Mouse (Mus musculus) heart, embryonic 13.5 days (tissue): ENCODE results near the gene Gclc. TPM values are rescaled to one million over a fixed set of nuclear protein-coding genes. Genes with fewer than 3 reads are reported as not detected.
"Not testable (repeated sequence)": the region's sequence is repeated elsewhere in the genome, so short reads cannot be mapped to it uniquely, and the experiment has no call there.

Experiments
- ATAC-seq: fragments of 200-750 bp; cut with Nextera tagmentation; 2 replicates; pipeline ENCODE4 v1.8.0; 2017; ENCODE audit warnings: moderate TSS enrichment; ENCODE audit not compliant: insufficient number of reproducible peaks, low FRiP score, low TSS enrichment; ENCODE audit errors: extremely low read depth
- H3K27ac ChIP-seq: fragments of 300-500 bp; sonication (generic); replicated peaks from 2 replicates; pipeline ENCODE4 v1.5.1; 2015; ENCODE audit warnings: moderate library complexity, mild to moderate bottlenecking, inconsistent platforms
- H3K27me3 ChIP-seq: fragments of 300-500 bp; sonication (generic); replicated peaks from 2 replicates; pipeline ENCODE4 v1.6.1; 2015; ENCODE audit warnings: mild to moderate bottlenecking, inconsistent platforms
- H3K36me3 ChIP-seq: fragments of 300-500 bp; sonication (generic); 2 replicates; pipeline ENCODE4 v1.6.1; 2015; ENCODE audit warnings: mild to moderate bottlenecking, inconsistent platforms
- H3K4me1 ChIP-seq: fragments of 300-500 bp; sonication (generic); 2 replicates; pipeline ENCODE4 v1.6.1; 2015; ENCODE audit warnings: inconsistent platforms
- H3K4me2 ChIP-seq: fragments of 300-500 bp; sonication (generic); 2 replicates; pipeline ENCODE4 v1.6.1; 2015; ENCODE audit warnings: inconsistent platforms, mild to moderate bottlenecking, moderate library complexity
- H3K4me3 ChIP-seq: fragments of 300-500 bp; sonication (generic); 2 replicates; pipeline ENCODE4 v1.5.1; 2015; ENCODE audit warnings: moderate library complexity, mild to moderate bottlenecking, inconsistent platforms
- H3K9ac ChIP-seq: fragments of 300-500 bp; sonication (generic); 2 replicates; pipeline ENCODE4 v1.6.1; 2015; ENCODE audit warnings: inconsistent platforms, mild to moderate bottlenecking, moderate library complexity
- H3K9me3 ChIP-seq: fragments of 300-500 bp; sonication (generic); 2 replicates; pipeline ENCODE4 v1.6.1; 2016; ENCODE audit warnings: inconsistent platforms
- WGBS: fragments of 180-500 bp; shearing (Covaris S2); methylation state at CpG from one replicate; pipeline ENCODE4 v1.1.7; 2015; ENCODE audit warnings: mixed read lengths; 5-methylcytosine and 5-hydroxymethylcytosine counted together
- polyA plus RNA-seq: library from polyadenylated mRNA; unstranded; fragments of >200 nt; fragmentation: Nextera tagmentation; extraction: Ambion mirVana; gene quantifications from 2 replicates; pipeline ENCODE4 v1.2.1, GENCODE M21; 2015

The Gclc gene
- polyA plus RNA-seq, 1 experiment from 2014 or later = 7.6 TPM

DNA sequence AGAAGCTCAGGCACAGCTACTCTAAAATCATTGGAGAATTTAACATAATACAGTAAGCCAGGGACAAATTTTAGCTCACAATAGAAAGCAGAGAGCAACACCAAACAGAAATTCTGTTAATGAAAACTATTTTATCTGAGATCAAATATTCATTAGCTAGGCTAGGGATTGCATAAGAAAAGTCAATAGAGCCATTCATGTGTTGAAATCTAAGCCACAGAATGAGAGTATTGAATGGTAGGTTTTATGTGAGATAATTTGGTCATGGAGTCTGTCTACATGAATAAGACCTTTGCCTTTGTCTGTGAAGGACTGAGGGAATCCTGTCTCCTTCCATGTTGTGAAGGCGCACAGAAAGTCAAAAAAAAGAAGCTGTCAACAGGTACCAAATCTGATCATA lies 34.7 kb upstream of the Gclc start:
- H3K36me3 ChIP-seq = no peaks in the 10 kb centered on the region
- no peak overlapping the region for H3K4me3 ChIP-seq
- H3K9me3 ChIP-seq = no peaks in the 10 kb centered on the region
- no peak overlapping the region for H3K27ac ChIP-seq
- H3K4me1 ChIP-seq = peaks cover 12% of the 10 kb centered on the region
- WGBS = 82% methylated on average over 1 of the region's 1 CpGs
- H3K4me2 ChIP-seq = no peak overlapping the region
- H3K27me3 ChIP-seq = no peaks in the 10 kb centered on the region
- no peak overlapping the region for H3K9ac ChIP-seq
- ATAC-seq = no peak

DNA sequence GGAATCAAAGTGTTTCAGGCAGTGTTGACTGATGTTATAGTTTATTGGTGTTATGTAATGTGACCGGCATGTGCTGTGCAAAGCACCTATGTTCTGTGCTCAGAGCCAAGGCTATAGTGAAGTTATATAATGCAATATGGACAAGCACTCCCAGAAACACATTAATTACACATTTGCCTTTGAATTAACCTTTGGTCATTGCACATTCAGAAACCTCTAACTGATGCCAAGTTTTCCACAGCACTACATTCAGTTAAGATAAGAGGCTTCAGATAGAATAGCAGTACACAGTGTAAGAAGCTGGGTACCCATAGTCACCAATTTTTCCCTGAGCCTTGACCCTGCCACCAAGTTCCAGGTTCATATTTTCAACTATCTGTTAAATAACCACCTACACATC lies 32.0 kb upstream of the Gclc start:
- Histone ChIP-seq H3K4me2 (no peak overlapping the region), H3K27ac (no peak overlapping the region), H3K9ac (no peak overlapping the region), H3K4me1 (peaks cover 12% of the 10 kb centered on the region), H3K27me3 (no peaks in the 10 kb centered on the region), H3K4me3 (no peak overlapping the region), H3K9me3 (no peaks in the 10 kb centered on the region), H3K36me3 (no peaks in the 10 kb centered on the region)
- WGBS = 84% methylated on average over 1 of the region's 1 CpGs
- ATAC-seq = no peak

DNA sequence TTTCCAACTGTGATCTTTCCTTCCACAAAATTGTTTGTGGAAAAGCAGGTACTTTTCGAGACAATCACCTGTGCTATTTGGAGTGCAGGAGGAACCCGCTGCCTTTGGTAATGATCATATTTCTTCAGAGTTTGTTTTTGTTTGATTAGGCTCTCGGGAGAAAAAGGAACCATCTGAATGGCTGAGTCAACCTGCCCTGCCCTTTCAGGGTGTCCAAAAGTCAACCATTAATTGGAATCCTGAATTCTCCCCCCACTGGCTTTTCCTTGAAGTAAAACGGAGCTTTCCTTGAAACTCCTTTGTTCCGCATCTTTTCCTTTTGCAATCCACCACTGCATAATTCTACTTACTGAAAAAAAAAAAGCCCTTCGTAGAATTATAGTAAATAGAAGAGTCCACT lies 30.1 kb upstream of the Gclc start:
- Histone ChIP-seq H3K4me3 (no peak overlapping the region), H3K9me3 (no peaks in the 10 kb centered on the region), H3K27ac (no peak overlapping the region), H3K4me1 (peaks cover 4% of the 10 kb centered on the region), H3K27me3 (no peaks in the 10 kb centered on the region), H3K4me2 (no peak overlapping the region), H3K36me3 (no peaks in the 10 kb centered on the region), H3K9ac (no peak overlapping the region)
- ATAC-seq = no peak
- WGBS = 71% methylated on average over 6 of the region's 6 CpGs

DNA sequence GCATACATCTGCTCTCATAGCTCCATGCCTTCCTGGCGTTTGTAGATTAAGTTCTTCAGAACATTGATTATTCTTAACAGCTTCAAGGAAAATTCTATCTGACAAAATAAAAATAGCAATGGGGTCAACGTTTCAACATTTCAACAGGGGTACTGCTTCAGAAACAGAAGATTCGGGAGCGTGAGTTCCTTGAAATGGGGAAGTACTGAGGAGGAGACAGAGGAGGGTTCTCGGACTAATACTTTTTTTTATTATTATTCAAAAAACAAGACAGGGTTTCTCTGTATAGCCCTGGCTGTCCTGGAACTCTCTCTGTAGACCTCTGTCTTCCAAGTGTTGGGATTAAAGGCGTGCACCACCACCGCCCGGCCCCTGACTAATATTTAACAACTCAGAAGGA lies 28.9 kb upstream of the Gclc start:
- Histone ChIP-seq H3K9me3 (no peaks in the 10 kb centered on the region), H3K4me3 (no peak overlapping the region)

DNA sequence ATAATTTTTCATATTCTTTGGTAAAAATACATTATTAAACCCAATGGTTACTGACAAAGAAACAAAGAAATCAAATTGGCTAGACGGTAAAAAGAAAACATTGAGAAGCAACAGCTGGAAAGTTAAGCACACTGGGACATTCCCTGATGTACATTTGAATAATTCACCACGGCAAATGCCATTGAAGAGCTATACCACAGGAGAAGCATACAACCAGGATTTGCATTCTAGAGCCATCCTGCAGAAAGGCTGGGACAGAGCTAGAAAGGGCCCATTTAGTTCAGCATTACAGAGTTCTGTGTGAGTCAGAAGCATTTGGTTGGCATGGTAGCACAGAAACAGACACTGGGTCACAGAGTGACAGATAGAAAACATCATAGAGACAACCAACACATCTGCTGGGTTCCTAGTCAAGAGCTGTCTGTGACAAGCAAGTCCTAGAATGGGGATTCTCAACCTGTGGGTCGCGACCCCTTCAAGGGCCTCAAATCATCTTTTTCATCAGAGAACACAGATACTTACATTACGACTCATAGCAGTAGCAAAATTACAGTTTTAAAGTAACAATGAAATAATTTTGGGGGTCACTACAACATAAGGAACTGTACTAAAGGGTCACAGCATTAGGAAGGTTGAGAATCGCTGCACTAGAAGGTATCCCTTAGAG lies 28.2 kb upstream of the Gclc start:
- H3K4me2 ChIP-seq = no peak overlapping the region
- ATAC-seq = no peak
- no peaks in the 10 kb centered on the region for H3K27me3 ChIP-seq
- H3K36me3 ChIP-seq = no peaks in the 10 kb centered on the region
- 79% methylated on average over 6 of the region's 6 CpGs for WGBS
- H3K27ac ChIP-seq = no peak overlapping the region
- H3K4me3 ChIP-seq = no peak overlapping the region
- H3K4me1 ChIP-seq = peaks cover 4% of the 10 kb centered on the region
- no peak overlapping the region for H3K9ac ChIP-seq
- no peaks in the 10 kb centered on the region for H3K9me3 ChIP-seq

More for the DNA sequence above, 28.9 kb upstream of the Gclc start:
- Histone ChIP-seq H3K9ac (no peak overlapping the region), H3K4me1 (peaks cover 4% of the 10 kb centered on the region), H3K36me3 (no peaks in the 10 kb centered on the region), H3K4me2 (no peak overlapping the region), H3K27ac (no peak overlapping the region), H3K27me3 (no peaks in the 10 kb centered on the region)
- WGBS = 79% methylated on average over 8 of the region's 8 CpGs
- ATAC-seq = no peak

DNA sequence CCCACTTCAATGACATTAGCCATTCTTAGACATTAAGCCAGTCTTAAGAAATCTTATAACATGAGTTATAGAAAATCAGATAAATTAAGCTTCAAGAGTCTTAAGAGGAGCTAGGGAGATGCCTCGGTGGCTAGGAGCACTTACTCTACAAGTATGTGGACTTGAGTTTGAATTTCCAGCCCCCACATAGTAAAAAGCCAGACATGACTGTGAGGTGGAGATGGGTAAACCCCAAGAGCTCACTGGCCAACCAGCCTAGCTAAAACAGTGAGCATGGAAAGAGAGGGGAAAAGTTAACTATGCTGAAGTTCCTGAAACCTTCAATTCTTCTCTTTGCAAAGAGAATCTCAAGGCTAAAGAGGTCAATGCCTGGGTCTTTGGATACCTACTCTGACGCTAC lies 27.3 kb upstream of the Gclc start:
- Histone ChIP-seq H3K27ac (no peak overlapping the region), H3K9ac (no peak overlapping the region), H3K27me3 (no peaks in the 10 kb centered on the region), H3K4me1 (peaks cover 4% of the 10 kb centered on the region), H3K4me3 (no peak overlapping the region), H3K9me3 (no peaks in the 10 kb centered on the region), H3K4me2 (no peak overlapping the region), H3K36me3 (no peaks in the 10 kb centered on the region)
- 71% methylated on average over 2 of the region's 2 CpGs for WGBS
- ATAC-seq = no peak

DNA sequence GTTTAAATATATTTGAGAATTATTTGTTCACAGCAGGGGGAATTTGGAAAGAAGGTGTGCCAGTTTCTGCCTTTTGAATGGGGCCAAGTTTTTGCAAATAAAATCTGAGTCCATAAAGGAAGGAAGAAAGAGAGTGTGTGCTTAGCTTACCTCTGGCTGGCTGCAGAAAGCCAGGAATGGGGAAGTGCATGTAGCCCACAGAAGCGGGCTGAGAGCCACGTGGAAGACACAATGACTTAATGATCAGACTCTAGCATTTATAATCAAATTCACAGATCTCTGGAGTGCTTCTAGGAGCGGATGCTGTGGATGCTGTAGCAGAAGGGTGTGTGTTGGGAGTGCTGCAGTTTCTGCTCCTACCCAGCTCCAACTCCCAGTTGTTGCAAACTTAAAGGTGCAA lies 22.3 kb upstream of the Gclc start:
- H3K4me1 ChIP-seq = no peaks in the 10 kb centered on the region
- no peak overlapping the region for H3K9ac ChIP-seq
- no peak overlapping the region for H3K4me2 ChIP-seq
- H3K36me3 ChIP-seq = no peaks in the 10 kb centered on the region
- H3K27ac ChIP-seq = no peak overlapping the region
- H3K4me3 ChIP-seq = no peak overlapping the region
- ATAC-seq = no peak
- WGBS = 59% methylated on average over 3 of the region's 3 CpGs
- no peaks in the 10 kb centered on the region for H3K27me3 ChIP-seq
- no peaks in the 10 kb centered on the region for H3K9me3 ChIP-seq

DNA sequence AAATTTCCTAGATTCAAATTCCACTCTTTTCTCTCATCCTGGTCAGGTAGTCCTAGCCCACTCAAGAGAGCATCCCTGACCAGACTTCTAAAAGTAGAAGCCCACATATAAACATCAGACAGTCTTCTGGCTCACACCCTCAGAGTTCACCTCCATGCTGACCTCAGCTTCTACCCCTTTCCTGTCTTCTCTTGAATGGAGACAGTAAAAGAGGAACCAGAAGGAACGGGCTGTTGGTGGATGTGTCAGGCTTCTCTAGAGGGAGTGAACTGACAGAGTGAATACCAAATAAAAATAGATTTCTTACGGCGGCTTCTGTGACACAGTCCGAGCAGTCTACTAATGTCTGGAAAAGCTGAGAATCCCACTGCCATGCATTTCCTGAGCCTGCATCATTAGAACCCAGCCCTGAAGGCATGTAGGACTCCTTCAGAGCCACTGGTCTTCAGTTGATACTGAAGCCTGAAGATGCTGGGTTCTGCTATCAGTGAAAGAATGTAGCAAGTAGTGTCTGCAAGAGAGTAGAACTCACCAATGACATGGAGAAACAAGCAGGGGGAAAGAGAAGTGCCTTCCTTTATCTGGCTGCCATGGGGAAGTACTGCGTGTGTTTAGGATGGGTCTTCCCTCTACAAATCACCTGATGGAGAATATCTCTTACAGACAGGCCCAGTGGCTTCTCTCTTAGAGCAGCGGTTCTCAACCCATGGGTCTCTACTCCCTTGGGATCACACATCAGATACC lies 16.9 kb upstream of the Gclc start:
- peaks cover 10% of the 10 kb centered on the region; the same call in 1 of the 2 replicates for H3K4me1 ChIP-seq
- no peak for ATAC-seq
- H3K27ac ChIP-seq = no peak overlapping the region
- H3K9ac ChIP-seq = no peak overlapping the region
- no peak overlapping the region for H3K4me3 ChIP-seq
- no peaks in the 10 kb centered on the region for H3K27me3 ChIP-seq
- WGBS = 48% methylated on average over 6 of the region's 6 CpGs
- H3K36me3 ChIP-seq = no peaks in the 10 kb centered on the region
- no peaks in the 10 kb centered on the region for H3K9me3 ChIP-seq
- H3K4me2 ChIP-seq = 0 out of 2 replicates have a peak overlapping the region, but pooled peaks have one; percentile 0

DNA sequence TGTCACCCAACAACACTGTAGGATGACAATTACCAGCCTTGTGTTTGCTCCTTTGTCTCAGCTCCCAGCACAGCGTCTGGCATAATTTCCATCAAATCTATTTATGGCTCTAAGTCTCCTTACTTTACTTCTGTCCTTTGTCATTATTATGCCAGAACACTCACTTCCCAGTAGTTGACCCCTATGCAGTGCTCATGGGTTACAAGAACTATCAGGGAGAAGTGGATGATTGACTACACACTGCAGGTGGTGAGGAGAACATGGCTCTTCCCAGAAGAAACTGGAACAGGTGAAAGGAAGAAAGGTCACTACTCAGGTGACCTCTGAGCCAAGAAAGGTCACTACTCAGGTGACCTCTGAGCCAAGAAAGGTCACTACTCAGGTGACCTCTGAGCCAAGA lies 12.9 kb upstream of the Gclc start:
- 30% methylated on average over 1 of the region's 1 CpGs for WGBS
- no peaks in the 10 kb centered on the region for H3K36me3 ChIP-seq
- no peaks in the 10 kb centered on the region for H3K9me3 ChIP-seq
- H3K4me3 ChIP-seq = no peak overlapping the region
- no peaks in the 10 kb centered on the region for H3K27me3 ChIP-seq
- H3K4me2 ChIP-seq = no peak overlapping the region
- no peak overlapping the region for H3K9ac ChIP-seq
- no peak overlapping the region for H3K27ac ChIP-seq
- H3K4me1 ChIP-seq = peaks cover 12% of the 10 kb centered on the region; the same call in 1 of the 2 replicates
- ATAC-seq = no peak

DNA sequence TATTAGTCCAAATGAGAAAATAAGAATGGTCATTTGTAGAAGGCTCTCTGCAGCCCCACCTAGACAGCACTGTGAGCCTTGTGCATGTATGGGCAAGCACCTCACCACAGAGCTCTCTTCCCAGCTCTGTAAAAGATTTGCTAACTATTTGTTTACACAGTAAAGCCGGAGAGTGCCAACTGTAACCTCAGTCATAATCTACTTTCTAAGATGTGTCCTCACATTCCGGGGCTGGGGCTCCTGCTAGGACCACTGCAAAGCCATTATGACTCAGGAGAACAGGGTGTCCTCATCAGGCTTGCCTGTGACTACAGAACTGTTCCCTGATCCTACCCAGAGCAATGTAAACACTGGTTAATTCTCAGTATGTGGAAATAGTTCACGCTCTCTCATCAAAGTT lies 9.5 kb upstream of the Gclc start:
- H3K9ac ChIP-seq = no peak overlapping the region
- no peak for ATAC-seq
- WGBS = 39% methylated on average over 3 of the region's 3 CpGs

DNA sequence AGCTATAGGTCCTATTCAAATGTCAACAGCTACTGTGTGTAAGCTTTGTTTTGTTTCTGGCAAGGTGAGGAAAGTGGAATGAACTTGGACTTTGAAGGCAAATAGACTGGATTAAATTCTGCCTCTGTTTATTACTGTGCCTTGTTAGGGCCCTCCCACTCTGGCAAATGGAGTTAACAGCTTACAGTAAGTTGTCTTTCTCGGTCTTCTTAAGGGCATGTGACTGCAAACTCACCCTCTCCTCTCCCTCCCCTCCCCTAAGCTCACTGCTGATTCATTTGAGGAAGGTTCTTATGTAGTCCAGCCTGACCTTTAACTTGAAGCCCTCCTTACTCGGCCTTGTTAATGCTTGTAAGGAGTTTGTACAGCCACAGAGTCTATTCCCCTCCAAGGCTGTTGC lies 8.0 kb upstream of the Gclc start:
- 49% methylated on average over 2 of the region's 2 CpGs for WGBS
- Histone ChIP-seq H3K9me3 (no peaks in the 10 kb centered on the region), H3K4me3 (no peak overlapping the region), H3K36me3 (no peaks in the 10 kb centered on the region), H3K9ac (no peak overlapping the region), H3K4me2 (no peak overlapping the region), H3K4me1 (peaks cover 23% of the 10 kb centered on the region), H3K27me3 (no peaks in the 10 kb centered on the region), H3K27ac (no peak overlapping the region)
- no peak for ATAC-seq

More for the DNA sequence above, 9.5 kb upstream of the Gclc start:
- no peaks in the 10 kb centered on the region for H3K27me3 ChIP-seq
- no peak overlapping the region for H3K27ac ChIP-seq
- H3K4me2 ChIP-seq = no peak overlapping the region
- H3K9me3 ChIP-seq = no peaks in the 10 kb centered on the region
- H3K4me3 ChIP-seq = no peak overlapping the region
- H3K36me3 ChIP-seq = no peaks in the 10 kb centered on the region
- H3K4me1 ChIP-seq = peaks cover 19% of the 10 kb centered on the region

DNA sequence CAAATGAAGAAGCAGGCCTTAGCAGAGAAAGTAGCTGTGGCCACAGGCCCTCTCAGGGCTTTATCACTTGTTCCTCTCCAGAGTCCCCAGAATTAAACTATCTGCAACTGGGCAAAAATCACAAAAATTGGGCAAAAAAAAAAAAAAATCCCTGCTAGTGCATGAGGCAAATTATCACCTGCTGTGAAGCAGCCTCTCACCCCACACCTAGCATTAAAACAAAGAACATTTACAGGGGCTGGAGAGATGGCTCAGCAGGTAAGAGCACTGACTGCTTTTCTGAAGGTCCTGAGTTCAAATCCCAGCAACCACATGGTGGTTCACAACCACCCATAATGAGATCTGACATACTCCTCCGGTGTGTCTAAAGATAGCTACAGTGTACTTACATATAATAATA lies 6.0 kb upstream of the Gclc start:
- H3K9ac ChIP-seq, H3K4me3 ChIP-seq, ATAC-seq, H3K27me3 ChIP-seq, H3K9me3 ChIP-seq, H3K36me3 ChIP-seq, H3K27ac ChIP-seq, H3K4me2 ChIP-seq: not testable (repeated sequence)
- H3K4me1 ChIP-seq = peaks cover 19% of the 10 kb centered on the region; the same call in 1 of the 2 replicates
- WGBS = 68% methylated on average over 1 of the region's 1 CpGs
